Mouse (Mus musculus): ENCODE measurements around the gene Olfr1369-ps1.

- TF ChIP-seq MAFK (IDR thresholded peaks at IDR 0.05; ENCODE audit: insufficient read depth, low read depth, low read length) (no peak), ZNF384 (IDR thresholded peaks at IDR 0.05; ENCODE audit: low read depth, low read length) (no peak), CHD2 (IDR thresholded peaks at IDR 0.05; ENCODE audit: low read depth, low read length) (no peak), HCFC1 (IDR thresholded peaks at IDR 0.05; ENCODE audit: borderline replicate concordance, insufficient read depth, low read length) (no peak)
Measured at GRCm38 (mm10) chr13:21074847-21075246, 36.4 kb upstream of the Olfr1369-ps1 start, which contains the start of gene Olfr1370.

All from ES-E14 (cell line).